Mouse (Mus musculus) CD4-positive helper T cell, adult 2 months (primary cell): ENCODE measurements around the gene Txn1.

Experiments used
- DNase-seq: peaks from one replicate; pipeline ENCODE4 v3.0.0-alpha.2; 2012; ENCODE audit warnings: low read depth, missing footprints, low spot score

Txn1 gene

DNA sequence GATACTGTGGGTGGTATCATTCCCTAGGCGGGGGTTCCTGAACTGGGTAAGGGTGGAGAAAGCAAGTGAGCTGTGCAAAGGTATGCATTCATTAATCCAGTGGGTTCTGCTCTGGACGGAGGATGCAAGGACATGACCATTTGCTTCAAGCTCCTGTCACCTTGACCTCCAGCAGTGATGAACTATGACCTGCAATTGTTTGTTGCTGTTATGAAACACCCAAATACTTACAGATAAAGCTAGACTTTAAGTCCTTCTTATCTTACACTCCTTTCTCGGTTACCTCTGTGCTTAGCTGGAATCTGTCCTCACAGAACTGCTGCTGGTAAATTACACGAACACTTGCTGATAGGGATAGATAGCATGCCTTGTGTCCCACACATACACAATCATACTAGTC lies 15.6 kb downstream of the Txn1 start:
- DNase-seq: no peak

- DNase-seq: no peak
Observed at GRCm38 (mm10) chr4:57937292-57937691, 18.9 kb downstream of the Txn1 start.

DNA sequence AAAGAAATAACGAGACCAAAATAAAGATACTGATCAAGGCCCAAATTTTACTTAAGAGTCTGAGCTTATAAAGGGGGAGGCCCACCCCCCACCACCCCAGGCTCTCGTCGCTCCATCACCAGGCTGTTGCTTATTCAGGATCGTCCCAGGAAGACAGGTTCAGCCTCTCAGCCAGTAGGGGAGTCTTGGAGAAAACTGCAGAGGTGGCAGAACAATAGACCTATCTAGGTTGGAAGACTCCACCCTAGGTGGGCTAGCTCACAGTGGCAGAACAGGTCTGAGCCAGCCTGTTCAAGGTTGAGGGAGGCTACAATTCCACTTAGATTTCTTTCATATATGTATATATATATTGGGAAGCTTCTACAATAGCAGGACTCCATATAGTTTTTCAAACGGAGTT lies 22.0 kb downstream of the Txn1 start:
- no peak for DNase-seq

GRCm38 (mm10) chr4:57930559-57931170 lies 25.5 kb downstream of the Txn1 start:
- no peak for DNase-seq

DNA sequence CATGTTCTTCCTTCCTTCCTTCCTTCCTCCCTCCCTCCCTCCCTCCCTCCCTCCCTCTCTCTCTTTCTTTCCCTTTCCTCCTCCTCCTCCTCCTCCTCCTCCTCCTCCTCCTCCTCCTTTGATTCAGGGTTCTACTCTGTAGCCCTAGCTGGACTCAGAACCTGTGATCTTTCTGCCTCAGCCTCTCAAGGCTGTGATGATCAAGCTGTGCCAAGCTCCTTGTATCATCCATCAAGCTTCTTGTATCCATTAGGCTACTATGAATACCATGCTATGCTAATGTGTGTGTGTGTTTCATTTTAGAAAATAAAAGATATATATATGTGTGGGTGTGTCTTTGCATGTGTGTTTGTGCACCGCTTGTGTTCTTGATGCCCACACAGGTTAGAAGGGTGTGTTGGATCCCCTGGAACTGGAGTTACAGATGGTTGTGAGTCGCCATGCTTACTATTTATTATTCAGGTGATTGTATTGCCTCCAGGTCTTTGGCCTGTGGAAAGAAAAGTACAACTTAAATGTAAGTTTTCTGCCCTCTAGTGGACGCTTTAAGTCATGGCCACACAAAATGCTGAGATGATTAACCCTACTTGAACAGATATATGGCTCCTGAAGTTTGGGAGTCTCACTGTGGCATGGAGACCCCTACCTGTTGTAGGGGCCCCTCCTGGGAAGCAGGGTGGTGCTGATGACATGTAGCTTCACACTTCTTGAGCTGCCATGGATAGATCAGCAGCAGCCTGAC lies 28.6 kb downstream of the Txn1 start:
- peak; percentile 44 for DNase-seq

DNA sequence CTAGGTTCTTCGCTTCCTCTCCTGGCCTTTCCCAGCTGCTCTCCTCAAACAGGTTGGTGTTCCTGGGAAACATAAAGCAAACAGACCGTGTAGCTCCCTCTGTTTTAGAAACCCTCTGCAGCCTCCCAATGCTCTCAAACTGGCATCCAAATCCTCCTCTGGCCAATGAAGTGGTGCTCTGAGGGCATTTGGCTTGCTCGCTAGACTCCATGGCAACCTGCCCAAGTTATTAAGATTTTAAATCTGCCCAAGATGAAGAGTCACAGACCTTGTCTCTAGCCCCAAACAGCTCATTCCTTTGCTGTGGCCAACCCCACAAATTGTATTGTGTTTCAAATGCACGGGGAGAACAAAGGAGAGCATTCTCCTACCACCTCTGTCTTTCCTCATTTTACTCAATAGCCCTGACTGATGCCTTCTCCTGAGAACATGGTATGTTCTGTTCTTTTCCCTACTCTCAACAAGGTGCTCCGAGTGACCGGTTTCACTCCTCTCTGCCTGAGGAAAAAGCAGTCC lies 31.6 kb downstream of the Txn1 start:
- no peak for DNase-seq

- no peak for DNase-seq
Observed at GRCm38 (mm10) chr4:57922171-57922570, 34.0 kb downstream of the Txn1 start.

DNA sequence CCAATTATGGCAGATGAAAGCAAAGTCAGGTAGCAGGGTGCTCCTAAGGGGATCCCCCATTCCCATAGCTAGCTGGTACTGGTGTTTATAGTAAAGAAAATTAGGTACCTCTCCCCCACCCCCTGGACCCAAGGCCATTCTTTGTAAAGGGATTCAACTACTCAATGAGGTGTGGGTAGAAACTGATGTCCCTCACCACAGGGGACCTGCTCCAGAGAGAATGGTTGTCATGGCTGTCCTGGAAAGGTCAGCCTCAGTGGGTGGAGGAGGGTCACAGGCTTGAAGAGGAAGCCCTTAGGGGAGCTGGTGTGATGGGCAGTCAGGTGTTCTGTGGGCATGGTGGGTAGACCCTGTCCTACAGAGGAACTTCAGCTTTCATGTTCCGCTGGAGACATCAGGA lies 35.7 kb downstream of the Txn1 start:
- no peak for DNase-seq

- DNase-seq: no peak
Observed at GRCm38 (mm10) chr4:57919494-57920423, 36.5 kb downstream of the Txn1 start.

GRCm38 (mm10) chr4:57916711-57917110 lies 39.5 kb downstream of the Txn1 start:
- DNase-seq: no peak

- peak; percentile 60 for DNase-seq
Observed at GRCm38 (mm10) chr4:57916201-57916661, 40.0 kb downstream of the Txn1 start, which contains the start of gene D630039A03Rik. D630039A03Rik (minus strand) TSS chr4:57916297.

GRCm38 (mm10) chr4:57915216-57915965 lies 40.8 kb downstream of the Txn1 start:
- DNase-seq: peak; percentile 22

- no peak for DNase-seq
Observed at GRCm38 (mm10) chr4:57914193-57915190, 41.7 kb downstream of the Txn1 start.

DNA sequence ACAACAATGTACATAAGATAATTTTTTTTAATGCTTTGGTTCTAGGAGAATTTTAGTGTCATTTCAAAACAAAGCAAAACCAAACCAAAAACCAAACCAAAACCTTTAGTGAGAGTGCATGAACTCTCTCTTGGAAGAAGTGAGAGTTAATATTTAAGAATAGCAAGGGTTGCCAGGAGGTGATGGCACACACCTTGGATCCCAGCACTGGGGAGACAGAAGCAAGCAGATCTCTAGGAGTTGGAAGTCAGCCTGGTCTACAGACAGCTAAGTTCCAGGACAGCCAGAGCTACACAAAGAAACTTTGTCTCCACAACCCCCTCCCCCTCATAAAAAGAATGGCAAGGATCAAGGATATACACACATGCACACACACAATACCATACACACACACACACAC lies 43.2 kb downstream of the Txn1 start:
- no peak for DNase-seq

- DNase-seq: no peak
Observed at GRCm38 (mm10) chr4:57908860-57909259, 47.4 kb downstream of the Txn1 start.

DNA sequence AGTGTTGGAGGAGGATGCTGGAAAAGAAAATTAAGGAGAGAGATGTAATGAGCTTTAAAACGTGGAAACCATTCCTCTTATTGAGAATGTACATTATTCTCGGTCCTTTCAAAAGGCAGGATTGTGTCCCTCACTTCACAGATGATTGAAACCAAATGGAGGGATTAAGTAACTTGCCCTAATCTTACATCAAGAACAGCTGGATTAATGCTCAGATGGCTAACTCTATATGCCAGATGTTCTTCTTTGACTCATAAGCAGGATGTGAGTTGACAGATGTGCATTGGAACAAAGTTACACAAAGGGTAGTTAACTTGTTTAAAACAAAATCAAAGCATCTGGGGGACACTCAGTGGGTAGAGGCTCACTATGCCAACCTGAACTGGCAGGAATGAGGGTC lies 49.5 kb downstream of the Txn1 start:
- no peak for DNase-seq

DNA sequence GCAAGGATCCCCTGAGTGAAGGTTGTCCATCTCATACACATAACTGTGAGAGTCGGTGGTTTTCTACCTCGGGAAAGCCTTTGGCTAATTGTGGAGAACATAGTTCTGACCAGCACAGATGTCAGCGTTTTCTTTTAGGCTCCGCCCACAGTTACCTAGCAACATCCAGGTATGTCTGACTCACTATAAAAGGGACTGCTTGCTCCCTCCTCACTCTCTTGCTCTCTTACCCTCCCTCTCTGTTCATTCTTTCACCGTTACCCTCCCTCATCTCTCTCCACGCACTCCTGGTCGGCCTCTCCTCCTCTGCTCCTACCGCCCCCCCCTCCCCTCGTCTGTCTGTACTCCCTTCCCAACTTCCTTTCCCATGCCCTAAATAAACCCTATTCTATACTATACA lies 51.6 kb downstream of the Txn1 start:
- DNase-seq: peak; percentile 30

DNA sequence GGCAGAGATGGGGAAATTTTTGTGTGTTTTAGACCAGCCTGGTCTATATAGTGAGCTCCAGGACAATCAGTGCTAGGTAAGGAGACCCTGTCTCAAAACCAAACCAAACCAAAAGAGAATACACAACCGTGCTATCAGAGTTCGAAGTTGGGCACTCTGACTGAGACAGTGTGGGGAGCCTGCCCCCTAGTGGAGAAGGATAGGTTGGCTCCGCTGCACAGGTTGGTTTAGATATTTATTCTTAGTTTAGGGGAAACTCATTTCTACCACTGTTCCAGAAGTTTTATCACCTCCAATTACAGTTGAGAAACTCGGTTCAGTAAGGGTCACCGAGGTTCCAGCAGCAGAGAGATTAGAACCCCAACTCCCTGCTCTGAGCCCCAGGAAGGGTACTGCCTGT lies 52.0 kb downstream of the Txn1 start:
- DNase-seq: peak; percentile 61

DNA sequence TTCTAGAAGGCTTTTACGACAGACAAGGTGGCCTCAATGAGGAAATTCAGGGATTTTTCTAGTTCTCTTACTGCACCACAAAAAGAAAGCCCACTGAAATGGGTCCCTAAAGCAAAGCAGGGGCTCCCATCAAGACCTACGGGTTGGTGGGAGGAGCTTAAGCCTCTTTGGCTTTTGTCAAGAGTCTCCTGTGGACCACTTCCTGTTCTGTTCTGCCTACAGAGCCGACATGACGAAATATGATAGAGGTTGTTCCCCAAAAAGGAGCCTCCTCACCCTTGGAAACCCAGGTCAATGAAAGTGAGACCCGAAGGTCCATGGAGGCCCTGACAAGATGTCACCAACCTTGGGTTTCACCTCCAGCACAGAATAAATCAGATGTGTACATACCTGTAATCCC lies 53.6 kb downstream of the Txn1 start:
- no peak for DNase-seq

DNA sequence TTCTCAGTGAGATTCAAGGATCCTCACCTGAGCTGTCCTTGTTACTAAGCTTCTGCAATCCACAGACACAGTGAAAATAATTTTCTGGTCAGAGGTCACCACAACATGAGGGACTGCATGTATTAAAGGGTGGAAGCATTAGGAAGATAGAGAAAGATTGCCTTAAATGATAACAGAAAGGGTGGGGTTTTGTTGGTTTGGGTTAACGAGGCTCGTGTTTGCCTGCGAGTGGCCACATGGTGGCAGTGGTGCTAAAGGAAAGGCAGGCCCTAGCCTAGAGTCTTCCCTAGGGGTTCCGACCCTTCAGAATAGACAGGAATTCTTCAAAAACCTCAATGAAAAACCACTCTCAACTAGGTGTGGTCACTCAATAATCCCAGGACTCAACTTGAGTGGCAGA lies 55.0 kb downstream of the Txn1 start:
- DNase-seq: peak; percentile 37
